Mouse (Mus musculus) bone marrow macrophage, adult 2 months (primary cell): ENCODE measurements around the gene Olfr725.

ENCODE experiments used
- CTCF ChIP-seq: IDR thresholded peaks from 2 replicates; pipeline ENCODE4 v1.5.1; 2012; ENCODE audit warnings: low read depth, mild to moderate bottlenecking, low read length, moderate library complexity
- POLR2A ChIP-seq: IDR thresholded peaks from 2 replicates; pipeline ENCODE4 v1.6.1; 2012; ENCODE audit warnings: mild to moderate bottlenecking, low read depth, low read length, borderline replicate concordance

DNA sequence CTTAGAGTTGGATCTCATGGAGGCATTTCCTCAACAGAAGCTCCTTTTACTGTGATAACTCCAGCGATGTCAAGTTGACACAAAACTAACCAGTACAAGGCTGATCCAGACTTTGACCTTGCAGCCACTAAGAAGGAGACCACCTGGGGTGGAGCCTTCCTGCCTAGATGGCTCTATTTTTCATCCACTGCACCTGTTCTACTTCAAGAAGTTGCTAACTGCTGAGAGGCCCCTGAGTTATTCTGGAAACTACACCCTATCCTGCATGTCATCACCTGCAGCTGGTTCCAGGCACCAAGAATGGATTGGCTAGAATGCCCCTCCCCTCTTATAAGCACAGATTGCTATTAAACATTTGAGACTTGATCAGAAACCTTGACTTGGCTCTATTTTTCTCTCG is 13.8 kb downstream of the Olfr725 start:
- TF ChIP-seq POLR2A, result no peak
- TF ChIP-seq CTCF, result no peak
